In the genomic region with DNA sequence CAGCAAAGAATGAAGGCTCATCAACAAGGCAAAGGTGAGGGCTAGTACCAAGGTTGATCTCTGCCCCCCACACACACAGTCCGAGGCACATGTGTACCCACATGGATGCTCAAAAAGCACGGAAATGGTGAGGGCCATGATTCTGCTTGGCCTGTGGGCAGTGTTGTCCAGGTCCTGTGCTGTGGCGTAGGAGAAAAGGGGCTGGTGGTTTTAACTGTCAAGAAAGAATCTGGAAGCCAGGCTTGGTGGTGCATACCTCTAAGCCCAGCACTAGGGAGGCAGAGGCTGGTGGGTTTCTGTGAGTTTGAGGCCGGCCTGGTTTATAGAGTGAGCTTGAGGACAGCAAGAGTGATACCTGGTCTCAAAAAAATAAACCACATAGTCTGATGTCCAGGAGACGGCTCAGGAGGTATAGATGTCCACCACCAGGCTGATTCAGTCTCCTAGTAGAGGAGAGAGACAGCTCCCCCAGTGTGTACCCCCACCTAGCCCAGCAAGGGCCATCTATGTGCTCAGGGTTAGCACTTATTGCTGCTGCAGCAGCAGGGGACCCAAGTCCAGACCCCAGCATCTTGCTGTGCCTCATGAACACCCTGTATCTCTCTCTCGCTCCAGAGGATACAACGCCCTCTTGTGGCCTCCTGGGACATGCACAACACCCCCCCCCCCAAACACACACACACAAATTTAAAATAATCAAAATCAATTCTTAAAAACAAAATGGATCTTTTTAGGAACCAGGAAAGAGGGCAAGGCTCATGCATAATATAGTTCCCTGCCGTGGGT, we compare ENCODE assay signal across 17 mouse cellular contexts. TPM values are rescaled to one million over a fixed set of nuclear protein-coding genes. Genes with fewer than 3 reads are reported as not detected.
DNase-seq lines count a peak whose midpoint lies in the region; ATAC-seq and TF ChIP-seq lines count a peak whose summit lies in the region.
"Had no signal": no experiment of that assay in that cellular context is flagged by ENCODE, and none has a peak within 500 bp of the region (broad histone marks: within the 10 kb centered on the region; RNA-seq: fewer than 3 reads in every experiment).

No protein-coding gene starts in this region.

- WGBS in kidney, adult 2 months: 86% methylated on average over 8 of the region's 8 CpGs
- 77% methylated on average over 8 of the region's 8 CpGs for WGBS in midbrain, embryonic 11.5 days
- WGBS in midbrain, embryonic 14.5 days: 84% methylated on average over 8 of the region's 8 CpGs

- ATAC-seq in midbrain, embryonic 11.5 days (ENCODE audit: low FRiP score): no peak
- ATAC-seq in midbrain, embryonic 14.5 days (ENCODE audit: low FRiP score, low TSS enrichment): no peak
- ATAC-seq: forebrain, embryonic 15.5 days; Patski had no signal

- peak; percentile 17 for DNase-seq in cerebellum, adult 11-12 months
- DNase-seq in cerebellum, adult 9-10 months: no peak
- no peak for DNase-seq in kidney, adult 2 months
- DNase-seq in kidney, postnatal 36 days: no peak
- DNase-seq in midbrain, embryonic 11.5 days (ENCODE audit: low spot score, missing footprints): peak; percentile 72
- DNase-seq in midbrain, embryonic 14.5 days: no peak
- DNase-seq in splenic B cell, adult 2 months (ENCODE audit: low read depth, low spot score): peak; percentile 36
- no peak for DNase-seq in MN1 (ENCODE audit: low spot score)
- DNase-seq: gastrocnemius, postnatal 14 days; kidney, adult 8-10 months; liver, embryonic 13.5 days; retina, postnatal 1 day; thymus, adult 18-20 months had no signal

- H3K36me3 ChIP-seq in kidney, adult 2 months (ENCODE audit: control insufficient read depth, insufficient read depth, low read length): no peaks in the 10 kb centered on the region
- peaks cover 12% of the 10 kb centered on the region; the same call in 1 of the 2 replicates for H3K36me3 ChIP-seq in midbrain, embryonic 11.5 days (ENCODE audit: control insufficient read depth, insufficient read depth, low read length)
- peaks cover 48% of the 10 kb centered on the region for H3K36me3 ChIP-seq in midbrain, embryonic 14.5 days (ENCODE audit: control insufficient read depth, insufficient read depth, low read length)
- H3K36me3 ChIP-seq in splenic B cell, adult 2 months (ENCODE audit: control insufficient read depth, insufficient read depth, low read length, poor library complexity, severe bottlenecking): no peaks in the 10 kb centered on the region; the same call in 1 of the 2 replicates

- no peak overlapping the region for H3K4me2 ChIP-seq in midbrain, embryonic 11.5 days
- H3K4me2 ChIP-seq in midbrain, embryonic 14.5 days (ENCODE audit: low read length): no peak overlapping the region
- H3K4me2 ChIP-seq: embryonic facial prominence, embryonic 15.5 days; forebrain, embryonic 15.5 days; hindbrain, embryonic 13.5 days; liver, embryonic 13.5 days had no signal

- H3K4me3 ChIP-seq in kidney, adult 2 months (ENCODE audit: insufficient read depth, low read depth, low read length): no peak overlapping the region
- no peak overlapping the region for H3K4me3 ChIP-seq in midbrain, embryonic 11.5 days (ENCODE audit: low read depth, low read length)
- no peak overlapping the region for H3K4me3 ChIP-seq in midbrain, embryonic 14.5 days (replicated peaks; ENCODE audit: low read depth, low read length)
- H3K4me3 ChIP-seq: embryonic facial prominence, embryonic 15.5 days; forebrain, embryonic 15.5 days; hindbrain, embryonic 13.5 days; liver, embryonic 13.5 days had no signal

- 0 out of 2 replicates have a peak, but pooled peaks have one; percentile 28 for TF ChIP-seq CTCF in kidney, adult 2 months (conservative IDR thresholded peaks at IDR 0.05; ENCODE audit: insufficient read depth, insufficient read length, low read depth, low read length)

- H3K4me1 ChIP-seq in kidney, adult 2 months (ENCODE audit: control insufficient read depth, insufficient read depth, low read length): peaks cover 5% of the 10 kb centered on the region; the same call in 1 of the 2 replicates
- H3K4me1 ChIP-seq in midbrain, embryonic 11.5 days (ENCODE audit: control insufficient read depth, insufficient read depth, low read length): peaks cover 23% of the 10 kb centered on the region
- peaks cover 13% of the 10 kb centered on the region for H3K4me1 ChIP-seq in midbrain, embryonic 14.5 days (ENCODE audit: control insufficient read depth, insufficient read depth, low read length)

- no peak overlapping the region for H3K27ac ChIP-seq in kidney, adult 2 months (ENCODE audit: insufficient read depth, low read depth, low read length)
- no peak overlapping the region for H3K27ac ChIP-seq in midbrain, embryonic 11.5 days (ENCODE audit: low read depth, low read length)
- no peak overlapping the region for H3K27ac ChIP-seq in midbrain, embryonic 14.5 days (replicated peaks; ENCODE audit: low read depth, low read length)
- H3K27ac ChIP-seq: embryonic facial prominence, embryonic 15.5 days; forebrain, embryonic 15.5 days; hindbrain, embryonic 13.5 days; liver, embryonic 13.5 days had no signal

- no peaks in the 10 kb centered on the region for H3K9me3 ChIP-seq in midbrain, embryonic 11.5 days (ENCODE audit: control insufficient read depth, low read length)
- no peaks in the 10 kb centered on the region for H3K9me3 ChIP-seq in midbrain, embryonic 14.5 days (ENCODE audit: control insufficient read depth, low read length)
- H3K9me3 ChIP-seq: embryonic facial prominence, embryonic 15.5 days; forebrain, embryonic 15.5 days; hindbrain, embryonic 13.5 days; liver, embryonic 13.5 days had no signal

- no peaks in the 10 kb centered on the region for H3K27me3 ChIP-seq in kidney, adult 2 months (replicated peaks; ENCODE audit: control insufficient read depth, insufficient read depth, low read length)
- no peaks in the 10 kb centered on the region for H3K27me3 ChIP-seq in midbrain, embryonic 11.5 days (ENCODE audit: control insufficient read depth, insufficient read depth, low read length)
- H3K27me3 ChIP-seq in midbrain, embryonic 14.5 days (ENCODE audit: control insufficient read depth, insufficient read depth, low read length): no peaks in the 10 kb centered on the region
- no peaks in the 10 kb centered on the region for H3K27me3 ChIP-seq in splenic B cell, adult 2 months (ENCODE audit: control insufficient read depth, insufficient read depth, low read length, poor library complexity, severe bottlenecking)
- H3K27me3 ChIP-seq: embryonic facial prominence, embryonic 15.5 days; forebrain, embryonic 15.5 days; hindbrain, embryonic 13.5 days; Patski had no signal

- no peak overlapping the region for H3K9ac ChIP-seq in midbrain, embryonic 11.5 days (ENCODE audit: low read length)
- H3K9ac ChIP-seq in midbrain, embryonic 14.5 days (replicated peaks; ENCODE audit: low read length): no peak overlapping the region
- H3K9ac ChIP-seq: embryonic facial prominence, embryonic 15.5 days; forebrain, embryonic 15.5 days; hindbrain, embryonic 13.5 days; liver, embryonic 13.5 days had no signal

- TF ChIP-seq POLR2A in kidney, adult 2 months (IDR thresholded peaks at IDR 0.05; ENCODE audit: low read depth, low read length): no peak

RNA-seq across cellular contexts. Expression of gene Dda1, which starts 3.8 kb away (rescaled TPM):
- 61.5 and 62.6 TPM in 2 replicates for polyA plus RNA-seq in kidney, adult 2 months (2012; rRNA removed)
- 128 and 129 TPM in 2 replicates for polyA plus RNA-seq in midbrain, embryonic 11.5 days (2014; fragmentation: Nextera tagmentation; extraction: Ambion mirVana)
- 213 and 233 TPM in 2 replicates for polyA plus RNA-seq in midbrain, embryonic 14.5 days (2014; fragmentation: Nextera tagmentation; extraction: Ambion mirVana)

RNA-seq across cellular contexts. Expression of gene Mrpl34, which starts 8.0 kb away (rescaled TPM):
- polyA plus RNA-seq in kidney, adult 2 months (2012; rRNA removed): 168 and 186 TPM in 2 replicates
- 249 and 251 TPM in 2 replicates for polyA plus RNA-seq in midbrain, embryonic 11.5 days (2014; fragmentation: Nextera tagmentation; extraction: Ambion mirVana)
- polyA plus RNA-seq in midbrain, embryonic 14.5 days (2014; fragmentation: Nextera tagmentation; extraction: Ambion mirVana): 199 and 222 TPM in 2 replicates

RNA-seq across cellular contexts. Expression of gene Abhd8, which starts 9.3 kb away (rescaled TPM):
- 29.8 and 38.3 TPM in 2 replicates for polyA plus RNA-seq in kidney, adult 2 months (2012; rRNA removed)
- polyA plus RNA-seq in midbrain, embryonic 11.5 days (2014; fragmentation: Nextera tagmentation; extraction: Ambion mirVana): 36.4 and 42.2 TPM in 2 replicates
- 119 and 133 TPM in 2 replicates for polyA plus RNA-seq in midbrain, embryonic 14.5 days (2014; fragmentation: Nextera tagmentation; extraction: Ambion mirVana)

RNA-seq across cellular contexts. Expression of gene Ano8, which starts 13.0 kb away (rescaled TPM):
- 12.6 and 15.2 TPM in 2 replicates for polyA plus RNA-seq in kidney, adult 2 months (2012; rRNA removed)
- 4.0 and 4.7 TPM in 2 replicates for polyA plus RNA-seq in midbrain, embryonic 11.5 days (2014; fragmentation: Nextera tagmentation; extraction: Ambion mirVana)
- 7.7 and 9.4 TPM in 2 replicates for polyA plus RNA-seq in midbrain, embryonic 14.5 days (2014; fragmentation: Nextera tagmentation; extraction: Ambion mirVana)

RNA-seq across cellular contexts. Expression of gene Gtpbp3, which starts 15.1 kb away (rescaled TPM):
- 20.2 and 25.0 TPM in 2 replicates for polyA plus RNA-seq in kidney, adult 2 months (2012; rRNA removed)
- polyA plus RNA-seq in midbrain, embryonic 11.5 days (2014; fragmentation: Nextera tagmentation; extraction: Ambion mirVana): 4.0 and 4.6 TPM in 2 replicates
- 4.9 and 5.2 TPM in 2 replicates for polyA plus RNA-seq in midbrain, embryonic 14.5 days (2014; fragmentation: Nextera tagmentation; extraction: Ambion mirVana)

Comparison
In these comparisons a context has a peak if more than half of its experiments do, and no peak if none do; other contexts are left out.
1. DNase-seq: peak in cerebellum, adult 11-12 months (single experiment), midbrain, embryonic 11.5 days (single experiment) and splenic B cell, adult 2 months (single experiment); none in cerebellum, adult 9-10 months (single experiment), kidney, adult 2 months (single experiment), kidney, postnatal 36 days (0 of 2), midbrain, embryonic 14.5 days (single experiment) and MN1 (single experiment).